Mouse (Mus musculus) layer of hippocampus, adult 2 months (tissue): ENCODE data around the gene Setd6. TPM values are rescaled to one million over a fixed set of nuclear protein-coding genes. Genes with fewer than 3 reads are reported as not detected.

Source experiments
- DNase-seq, 2 experiments: peaks; one replicate each; pipeline ENCODE4 v3.0.0; 2022; ENCODE audit warnings: low spot score in 2 of 2
- H3K27ac ChIP-seq: fragments of 200-600 bp; 2 replicates; pipeline ENCODE4 v1.8.1; 2022
- H3K4me3 ChIP-seq: fragments of 200-600 bp; 2 replicates; pipeline ENCODE4 v1.8.1; 2022; ENCODE audit warnings: mild to moderate bottlenecking
- CTCF ChIP-seq: fragments of 200-600 bp; conservative IDR thresholded peaks from 2 replicates; pipeline ENCODE4 v1.8.1; 2022; ENCODE audit warnings: antibody characterized with exemption, mild to moderate bottlenecking, moderate library complexity
- microRNA-seq, 2 experiments: library from miRNA; unstranded; fragments of <30 nt; microRNA quantifications; one replicate each; pipeline ENCODE4 v1.2.0; 2021
- total RNA-seq, 2 experiments: library from RNA; stranded (reverse); gene quantifications; 2 replicates each; pipeline ENCODE4 v1.2.3; 2021

The Setd6 gene
- total RNA-seq, 2 experiments from 2014 or later: 16.4 to 21.9 TPM

- Histone ChIP-seq H3K4me3 (no peak overlapping the region), H3K27ac (no peak overlapping the region)
- no peak for TF ChIP-seq CTCF
- no peak for DNase-seq
These were observed 1.3 kb upstream of the Setd6 start for GRCm38 (mm10) chr8:95714367-95714766.

- no peak for TF ChIP-seq CTCF
- Histone ChIP-seq H3K27ac (peak overlapping the region; percentile 86), H3K4me3 (peak overlapping the region; percentile 85; the same call in 1 of the 2 replicates)
- no peak for DNase-seq
These were observed 756 bp upstream of the Setd6 start for GRCm38 (mm10) chr8:95714837-95715413.

- DNase-seq: no peak
- TF ChIP-seq CTCF: no peak
- Histone ChIP-seq H3K27ac (peak overlapping the region; percentile 86), H3K4me3 (peak overlapping the region; percentile 85)
These were observed 1.1 kb downstream of the Setd6 start for GRCm38 (mm10) chr8:95716546-95717335.

GRCm38 (mm10) chr8:95727625-95728024 is 11.9 kb downstream of the Setd6 start:
- DNase-seq: no peak
- Histone ChIP-seq H3K27ac (no peak overlapping the region), H3K4me3 (no peak overlapping the region)
- no peak for TF ChIP-seq CTCF

GRCm38 (mm10) chr8:95738596-95738995 is 22.9 kb downstream of the Setd6 start:
- no peak overlapping the region for H3K4me3 ChIP-seq
- peak; percentile 79 for TF ChIP-seq CTCF
- no peak overlapping the region for H3K27ac ChIP-seq
- peak in 1 of 2 experiments; percentile 43 for DNase-seq

GRCm38 (mm10) chr8:95741732-95742131 is 26.1 kb downstream of the Setd6 start:
- no peak overlapping the region for H3K27ac ChIP-seq
- no peak overlapping the region for H3K4me3 ChIP-seq
- DNase-seq: no peak
- TF ChIP-seq CTCF: no peak

GRCm38 (mm10) chr8:95748028-95748427 is 32.3 kb downstream of the Setd6 start:
- no peak for TF ChIP-seq CTCF
- H3K4me3 ChIP-seq: no peak overlapping the region
- 0 out of 2 replicates have a peak overlapping the region, but pooled peaks have one; percentile 2 for H3K27ac ChIP-seq
- DNase-seq: no peak

GRCm38 (mm10) chr8:95751924-95752323 is 36.2 kb downstream of the Setd6 start:
- DNase-seq: no peak
- no peak for TF ChIP-seq CTCF
- H3K4me3 ChIP-seq: no peak overlapping the region
- no peak overlapping the region for H3K27ac ChIP-seq

- Histone ChIP-seq H3K27ac (no peak overlapping the region), H3K4me3 (no peak overlapping the region)
- DNase-seq: no peak
- TF ChIP-seq CTCF: no peak
These were observed 44.6 kb downstream of the Setd6 start for GRCm38 (mm10) chr8:95760323-95760722.

GRCm38 (mm10) chr8:95764133-95764532 is 48.5 kb downstream of the Setd6 start:
- TF ChIP-seq CTCF: peak; percentile 77
- no peak overlapping the region for H3K27ac ChIP-seq
- H3K4me3 ChIP-seq: no peak overlapping the region
- no peak for DNase-seq

Small RNAs within 50 kb of the gene (microRNA-seq; reads per million reads assigned to microRNA genes)
- 1.7 to 3.2 reads per million in 2 experiments for gene Mir7073

Other genes starting within 250 kb of the Setd6 start
- 10 to 100 TPM; 74.6 to 81.6 TPM for gene Csnk2a2, start 225.8 kb upstream of the Setd6 start, total RNA-seq
- 1 to 10 TPM; 1.3 to 1.5 TPM for gene Ccdc113, start 181.8 kb upstream of the Setd6 start, total RNA-seq
- under 1 TPM in 1 of 2 experiments, not detected in 1; 0.42 TPM for gene Prss54, start 139.5 kb upstream of the Setd6 start, total RNA-seq
- gene Gins3, start 82.4 kb upstream of the Setd6 start, total RNA-seq: 1 to 10 TPM; 1.9 to 2.9 TPM
- 1,000 to 10,000 TPM; 1,421 to 1,432 TPM for gene Ndrg4, start 38.9 kb upstream of the Setd6 start, total RNA-seq
- 100 to 1,000 TPM; 130 to 144 TPM for gene Cnot1, start 91.6 kb downstream of the Setd6 start, total RNA-seq
- 100 to 1,000 TPM; 123 to 140 TPM for gene Sap18b, start 109.5 kb downstream of the Setd6 start, total RNA-seq
- 10 to 100 TPM; 30.0 to 31.0 TPM for gene Slc38a7, start 137.7 kb downstream of the Setd6 start, total RNA-seq
- gene Got2, start 172.7 kb downstream of the Setd6 start, total RNA-seq: 100 to 1,000 TPM; 222 to 232 TPM